Mouse (Mus musculus) small intestine, adult 2 months (tissue): ENCODE data around the gene C530008M17Rik.

Experiments
- CTCF ChIP-seq: fragments of 200-500 bp; IDR thresholded peaks from 2 replicates; pipeline ENCODE4 v1.5.1; 2012; ENCODE audit warnings: low read depth, mild to moderate bottlenecking, control low read depth, inconsistent platforms, low read length, moderate library complexity, mixed read lengths; ENCODE audit not compliant: insufficient replicate concordance, insufficient read length; ENCODE audit errors: extremely low read depth
- POLR2A ChIP-seq: fragments of 200-500 bp; IDR thresholded peaks from 2 replicates; pipeline ENCODE4 v1.6.1; 2012; ENCODE audit warnings: low read depth, mild to moderate bottlenecking, control low read depth, inconsistent platforms, low read length, moderate library complexity

- TF ChIP-seq CTCF (no peak), POLR2A (no peak)
These were observed 12.1 kb upstream of the C530008M17Rik start for GRCm38 (mm10) chr5:76644234-76644633.
